Mouse (Mus musculus) CH12.LX (cell line): ENCODE results near the gene Nedd8.

Experiments used
- BHLHE40 ChIP-seq: IDR thresholded peaks from 2 replicates; pipeline ENCODE4 v1.6.1; 2011; ENCODE audit warnings: mild to moderate bottlenecking, low read depth, low read length, improper control_type of control experiment
- CTCF ChIP-seq, 2 experiments: IDR thresholded peaks in 1 of 2; conservative IDR thresholded peaks in 1 of 2; 2 replicates each; pipeline ENCODE4 v1.5.1; 2011 to 2012; ENCODE audit warnings: low read depth in 2 of 2, low read length in 2 of 2, improper control_type of control experiment in 1 of 2, inconsistent platforms in 1 of 2, mild to moderate bottlenecking in 1 of 2, moderate library complexity in 1 of 2
- GABPA ChIP-seq: IDR thresholded peaks from 2 replicates; pipeline ENCODE4 v1.6.1; 2012; ENCODE audit warnings: low read depth, low read length, improper control_type of control experiment, inconsistent platforms; ENCODE audit not compliant: insufficient replicate concordance
- POLR2A ChIP-seq: IDR thresholded peaks from 2 replicates; pipeline ENCODE4 v1.6.1; 2011; ENCODE audit warnings: low read depth, mild to moderate bottlenecking, improper control_type of control experiment, low read length
- USF1 ChIP-seq: IDR thresholded peaks from 2 replicates; pipeline ENCODE4 v1.6.1; 2014; ENCODE audit warnings: low read depth, mild to moderate bottlenecking, inconsistent platforms, low read length, improper control_type of control experiment

GRCm38 (mm10) chr14:55660636-55661035, 11.3 kb downstream of the Nedd8 start:
- TF ChIP-seq POLR2A (no peak), CTCF (conservative IDR thresholded peaks at IDR 0.05 in 1 of 2, IDR thresholded peaks at IDR 0.05 in 1 of 2; ENCODE audit: low read depth in 2 of 2, low read length in 2 of 2) (no peak), USF1 (no peak), GABPA (no peak), BHLHE40 (no peak)
